Mouse (Mus musculus) lung, embryonic 14.5 days (tissue): ENCODE data around the gene Krt6b. TPM values are rescaled to one million over a fixed set of nuclear protein-coding genes. Genes with fewer than 3 reads are reported as not detected.
"Not testable (repeated sequence)": the region's sequence is repeated elsewhere in the genome, so short reads cannot be mapped to it uniquely, and the experiment has no call there.

Source experiments
- ATAC-seq: fragments of 200-750 bp; cut with Nextera tagmentation; 2 replicates; pipeline ENCODE4 v1.8.0; 2017; ENCODE audit warnings: mild to moderate bottlenecking, moderate TSS enrichment, moderate library complexity; ENCODE audit not compliant: insufficient read depth
- DNase-seq: peaks from one replicate; pipeline ENCODE4 v3.0.0-alpha.2; 2015
- H3K27ac ChIP-seq: fragments of 300-500 bp; sonication (generic); 2 replicates; pipeline ENCODE4 v1.5.1; 2014; ENCODE audit warnings: low read depth, mild to moderate bottlenecking, moderate library complexity
- H3K27me3 ChIP-seq: fragments of 300-500 bp; sonication (generic); 2 replicates; pipeline ENCODE4 v1.6.1; 2014; ENCODE audit warnings: low read length, control low read depth; ENCODE audit not compliant: insufficient read depth
- H3K36me3 ChIP-seq: fragments of 300-500 bp; sonication (generic); 2 replicates; pipeline ENCODE4 v1.6.1; 2014; ENCODE audit warnings: control low read depth; ENCODE audit not compliant: insufficient read depth
- H3K4me1 ChIP-seq: fragments of 300-500 bp; sonication (generic); 2 replicates; pipeline ENCODE4 v1.6.1; 2014; ENCODE audit warnings: antibody characterized with exemption, control low read depth; ENCODE audit not compliant: insufficient read depth
- H3K4me2 ChIP-seq: fragments of 300-500 bp; sonication (generic); 2 replicates; pipeline ENCODE4 v1.6.1; 2014; ENCODE audit warnings: mild to moderate bottlenecking
- H3K4me3 ChIP-seq: fragments of 300-500 bp; sonication (generic); 2 replicates; pipeline ENCODE4 v1.5.1; 2014; ENCODE audit warnings: low read depth, low read length
- H3K9ac ChIP-seq: fragments of 300-500 bp; sonication (generic); 2 replicates; pipeline ENCODE4 v1.6.1; 2014
- H3K9me3 ChIP-seq: fragments of 300-500 bp; sonication (generic); 2 replicates; pipeline ENCODE4 v1.6.1; 2016; ENCODE audit warnings: low read depth, low read length, control low read depth
- CTCF ChIP-seq: IDR thresholded peaks from 2 replicates; pipeline ENCODE4 v1.5.1; 2016; ENCODE audit warnings: antibody characterized with exemption, low read depth
- WGBS: fragments of 180-500 bp; shearing (Covaris S2); extraction: QIAGEN DNeasy Blood & Tissue Kit; methylation state at CpG from one replicate; pipeline ENCODE4 v1.1.7; 2014; 5-methylcytosine and 5-hydroxymethylcytosine counted together
- polyA plus RNA-seq: library from polyadenylated mRNA; unstranded; fragments of >200 nt; fragmentation: Nextera tagmentation; extraction: Ambion mirVana; gene quantifications from 2 replicates; pipeline ENCODE4 v1.2.1, GENCODE M21; 2014

Gene Krt6b
- polyA plus RNA-seq, 1 experiment from 2014 or later, result not detected

DNA sequence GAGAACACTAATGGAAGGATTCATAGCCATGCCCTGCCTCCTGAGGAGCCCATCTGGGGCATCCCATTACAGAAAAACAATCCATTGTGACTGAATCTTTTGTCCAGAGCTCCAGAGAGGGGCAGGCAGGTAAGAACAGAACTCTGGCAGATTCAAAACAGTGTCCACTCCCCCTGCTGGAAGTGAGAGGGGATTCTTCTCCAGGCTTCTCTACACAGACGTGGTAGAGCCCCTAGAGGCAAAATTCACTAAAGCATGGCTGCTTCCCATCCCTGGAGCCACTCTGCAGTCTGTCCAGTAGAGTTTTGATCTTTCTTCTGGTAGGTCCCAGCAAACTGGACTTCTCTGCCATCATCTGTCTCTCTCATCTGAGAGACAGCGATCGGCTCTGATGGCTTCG lies 24.0 kb upstream of the Krt6b start:
- no peaks in the 10 kb centered on the region for H3K4me1 ChIP-seq
- DNase-seq (peak; percentile 66), ATAC-seq (no peak)
- H3K9me3 ChIP-seq, result no peaks in the 10 kb centered on the region
- H3K27me3 ChIP-seq, result no peaks in the 10 kb centered on the region
- 68% methylated on average over 4 of the region's 4 CpGs for WGBS
- no peak overlapping the region for H3K9ac ChIP-seq
- H3K4me3 ChIP-seq, result no peak overlapping the region
- no peak overlapping the region for H3K4me2 ChIP-seq
- no peak overlapping the region for H3K27ac ChIP-seq
- no peaks in the 10 kb centered on the region for H3K36me3 ChIP-seq
- peak; percentile 58 for TF ChIP-seq CTCF

- TF ChIP-seq CTCF, result no peak
- Histone ChIP-seq H3K4me2 (no peak overlapping the region), H3K27me3 (no peaks in the 10 kb centered on the region), H3K9me3 (no peaks in the 10 kb centered on the region), H3K4me1 (no peaks in the 10 kb centered on the region), H3K36me3 (no peaks in the 10 kb centered on the region), H3K9ac (no peak overlapping the region), H3K4me3 (no peak overlapping the region), H3K27ac (no peak overlapping the region)
- no peak for DNase-seq
- 34% methylated on average over 2 of the region's 2 CpGs for WGBS
- no peak for ATAC-seq
These were observed 22.3 kb upstream of the Krt6b start for GRCm38 (mm10) chr15:101702380-101702779.

- no peaks in the 10 kb centered on the region for H3K4me1 ChIP-seq
- H3K27me3 ChIP-seq, result no peaks in the 10 kb centered on the region
- H3K4me3 ChIP-seq, result no peak overlapping the region
- no peak overlapping the region for H3K27ac ChIP-seq
- H3K9me3 ChIP-seq, result no peaks in the 10 kb centered on the region
- no peak overlapping the region for H3K4me2 ChIP-seq
- H3K9ac ChIP-seq, result no peak overlapping the region
- no peak for TF ChIP-seq CTCF
- 71% methylated on average over 8 of the region's 8 CpGs for WGBS
- no peak for ATAC-seq
- no peak for DNase-seq
- H3K36me3 ChIP-seq, result no peaks in the 10 kb centered on the region
These were observed 19.8 kb upstream of the Krt6b start for GRCm38 (mm10) chr15:101699866-101700265.

GRCm38 (mm10) chr15:101699192-101699591 lies 19.1 kb upstream of the Krt6b start:
- no peaks in the 10 kb centered on the region for H3K27me3 ChIP-seq
- H3K36me3 ChIP-seq, result no peaks in the 10 kb centered on the region
- H3K4me3 ChIP-seq, result no peak overlapping the region
- no peaks in the 10 kb centered on the region for H3K4me1 ChIP-seq
- no peak for ATAC-seq
- no peak for DNase-seq
- no peak for TF ChIP-seq CTCF
- WGBS, result 41% methylated on average over 3 of the region's 3 CpGs
- H3K9ac ChIP-seq, result no peak overlapping the region
- H3K27ac ChIP-seq, result no peak overlapping the region
- no peak overlapping the region for H3K4me2 ChIP-seq
- no peaks in the 10 kb centered on the region for H3K9me3 ChIP-seq

GRCm38 (mm10) chr15:101697326-101698188 lies 17.5 kb upstream of the Krt6b start:
- no peak overlapping the region for H3K9ac ChIP-seq
- WGBS, result 70% methylated on average over 8 of the region's 8 CpGs

DNA sequence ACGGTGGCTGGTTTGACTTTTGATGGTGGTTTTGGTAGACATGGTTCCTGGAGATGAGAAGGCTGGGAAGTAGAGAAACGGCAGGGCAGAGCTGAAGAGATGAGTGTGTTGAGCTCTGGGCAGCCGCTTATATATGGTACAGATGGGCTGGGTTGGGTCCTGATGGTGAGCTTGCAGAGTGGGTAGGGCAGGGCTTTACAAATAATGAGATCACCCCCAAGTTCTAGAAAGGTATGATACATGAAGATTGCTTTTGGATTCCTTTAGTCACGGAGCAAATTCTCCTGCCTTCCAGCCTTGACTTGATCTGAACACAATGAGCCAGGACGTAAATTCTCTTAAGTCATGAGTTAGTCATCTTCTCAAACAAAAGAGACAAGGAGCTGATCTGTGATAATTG lies 14.1 kb upstream of the Krt6b start, which contains the start of gene Krt6a:
TSS of gene Krt6a (minus strand) at position 101 of the 400 bp plus-strand sequence.
- Histone ChIP-seq H3K27ac (no peak within 1 kb of the TSS), H3K4me2 (no peak within 1 kb of the TSS), H3K27me3 (no peaks in the 10 kb centered on the region), H3K9me3 (no peaks in the 10 kb centered on the region), H3K4me3 (no peak within 1 kb of the TSS), H3K36me3 (no peaks in the 10 kb centered on the region), H3K4me1 (no peaks in the 10 kb centered on the region), H3K9ac (no peak within 1 kb of the TSS)
- no peak for ATAC-seq
- no peak for DNase-seq
- no peak for TF ChIP-seq CTCF
- WGBS, result 77% methylated on average over 5 of the region's 5 CpGs

More at GRCm38 (mm10) chr15:101697326-101698188, 17.5 kb upstream of the Krt6b start:
- no peaks in the 10 kb centered on the region for H3K36me3 ChIP-seq
- no peak for DNase-seq
- H3K9me3 ChIP-seq, result no peaks in the 10 kb centered on the region
- no peak overlapping the region for H3K4me3 ChIP-seq
- H3K4me2 ChIP-seq, result no peak overlapping the region
- no peak for ATAC-seq
- H3K4me1 ChIP-seq, result no peaks in the 10 kb centered on the region
- no peak for TF ChIP-seq CTCF
- no peaks in the 10 kb centered on the region for H3K27me3 ChIP-seq
- H3K27ac ChIP-seq, result no peak overlapping the region

GRCm38 (mm10) chr15:101690460-101690859 lies 10.4 kb upstream of the Krt6b start:
- H3K9me3 ChIP-seq, DNase-seq, H3K4me1 ChIP-seq, H3K4me3 ChIP-seq, H3K4me2 ChIP-seq, H3K27ac ChIP-seq, H3K36me3 ChIP-seq, ATAC-seq, H3K9ac ChIP-seq, H3K27me3 ChIP-seq: not testable (repeated sequence)
- WGBS, result 90% methylated on average over 4 of the region's 5 CpGs
